Mouse (Mus musculus) monocyte, adult 5-6 weeks (primary cell): Measurements from ENCODE around the gene Inpp5d. TPM values are rescaled to one million over a fixed set of nuclear protein-coding genes. Genes with fewer than 3 reads are reported as not detected.

Source experiments
- ATAC-seq: fragments of 153-309, 156-312 bp; replicated peaks from 2 replicates; pipeline ENCODE4 v1.8.0; 2017; ENCODE audit warnings: mild to moderate bottlenecking; ENCODE audit not compliant: low TSS enrichment, insufficient number of reproducible peaks, severe bottlenecking, poor library complexity, low FRiP score
- total RNA-seq: library from RNA; stranded (forward); fragments of 200-1000, 200-491, 200-594 nt; gene quantifications from 3 replicates; pipeline ENCODE4 v1.2.3, GENCODE M21; 2017

The Inpp5d gene
- total RNA-seq, 1 experiment from 2014 or later = 169 TPM

- no peak for ATAC-seq
These were observed 28.5 kb downstream of the Inpp5d start for GRCm38 (mm10) chr1:87648657-87649056.

- no peak for ATAC-seq
These were observed 29.2 kb downstream of the Inpp5d start for GRCm38 (mm10) chr1:87649219-87649805.

- no peak for ATAC-seq
These were observed 29.9 kb downstream of the Inpp5d start for GRCm38 (mm10) chr1:87649958-87650474.

GRCm38 (mm10) chr1:87650611-87651079, 30.5 kb downstream of the Inpp5d start:
- peak; percentile 81 for ATAC-seq

- ATAC-seq = no peak
These were observed 31.3 kb downstream of the Inpp5d start for GRCm38 (mm10) chr1:87651436-87651835.

GRCm38 (mm10) chr1:87655101-87655500, 35.0 kb downstream of the Inpp5d start:
- ATAC-seq = no peak

GRCm38 (mm10) chr1:87658063-87658462, 38.0 kb downstream of the Inpp5d start:
- peak; percentile 64 for ATAC-seq

GRCm38 (mm10) chr1:87658485-87658884, 38.4 kb downstream of the Inpp5d start:
- ATAC-seq = no peak

- ATAC-seq = peak; percentile 84
These were observed 39.0 kb downstream of the Inpp5d start for GRCm38 (mm10) chr1:87658937-87659617.

GRCm38 (mm10) chr1:87659618-87659960, 39.5 kb downstream of the Inpp5d start:
- no peak for ATAC-seq

GRCm38 (mm10) chr1:87660740-87661139, 40.6 kb downstream of the Inpp5d start:
- no peak for ATAC-seq

- ATAC-seq = no peak
These were observed 43.9 kb downstream of the Inpp5d start for GRCm38 (mm10) chr1:87663992-87664391.

- no peak for ATAC-seq
These were observed 46.9 kb downstream of the Inpp5d start for GRCm38 (mm10) chr1:87667006-87667405.

GRCm38 (mm10) chr1:87668300-87668699, 48.2 kb downstream of the Inpp5d start:
- ATAC-seq = no peak

GRCm38 (mm10) chr1:87671483-87671882, 51.4 kb downstream of the Inpp5d start:
- no peak for ATAC-seq

- ATAC-seq = no peak
These were observed 53.9 kb downstream of the Inpp5d start for GRCm38 (mm10) chr1:87673822-87674604.

- no peak for ATAC-seq
These were observed 55.9 kb downstream of the Inpp5d start for GRCm38 (mm10) chr1:87676006-87676405.

GRCm38 (mm10) chr1:87679089-87679488, 59.0 kb downstream of the Inpp5d start:
- no peak for ATAC-seq

- ATAC-seq = no peak
These were observed 60.8 kb downstream of the Inpp5d start for GRCm38 (mm10) chr1:87680950-87681349.
